Mouse (Mus musculus) megakaryocyte, embryonic 14.5 days (primary cell): ENCODE measurements around the gene Gm27029.

Experiments
- FLI1 ChIP-seq: IDR thresholded peaks from 2 replicates; pipeline ENCODE4 v1.6.1; 2012; ENCODE audit warnings: low read length, inconsistent platforms, mixed read lengths
- GATA1 ChIP-seq: IDR thresholded peaks from 3 replicates; pipeline ENCODE4 v1.6.1; 2012; ENCODE audit warnings: mixed read lengths, low read length, inconsistent platforms, borderline replicate concordance

- TF ChIP-seq GATA1: no peak
- TF ChIP-seq FLI1: no peak
Measured at GRCm38 (mm10) chr11:101452093-101452774, 27.6 kb upstream of the Gm27029 start.
